Mouse (Mus musculus): Measurements from ENCODE around the gene Polr2l. TPM values are rescaled to one million over a fixed set of nuclear protein-coding genes. Genes with fewer than 3 reads are reported as not detected.
A peak's percentile ranks its signal among the peaks of the same experiment; 100 is the strongest.
"Not testable (repeated sequence)": the region's sequence is repeated elsewhere in the genome, so short reads cannot be mapped to it uniquely, and the experiment has no call there.

The Polr2l gene
- polyA plus RNA-seq, 1 experiment from 2014 or later, result 73.8 TPM

DNA sequence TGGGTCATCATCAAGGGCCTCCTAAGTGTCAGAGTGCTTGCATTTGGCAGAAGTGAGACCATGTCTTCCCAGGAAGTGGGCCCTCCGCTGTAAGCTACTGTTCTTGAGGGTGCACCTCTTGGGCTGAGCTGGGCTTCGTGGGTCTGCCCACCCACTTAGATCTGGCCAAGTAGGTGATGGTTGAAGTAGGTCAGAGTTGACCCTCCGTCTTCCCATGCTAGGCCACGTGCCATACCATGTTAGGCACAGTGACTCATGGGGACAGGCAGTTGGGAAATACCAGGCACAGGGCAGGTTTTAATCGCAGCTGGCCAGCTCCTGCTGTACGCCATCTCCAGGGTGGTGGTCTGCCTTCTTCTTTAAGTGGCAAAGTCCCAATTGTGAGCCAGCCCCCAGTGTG lies 18.2 kb downstream of the Polr2l start:
- Histone ChIP-seq H3K36me3 (peaks cover 22% of the 10 kb centered on the region), H3K4me3 (no peak overlapping the region), H3K9me3 (no peaks in the 10 kb centered on the region), H3K4me2 (replicated peaks) (peak overlapping the region; percentile 95; the same call in 1 of the 2 replicates), H3K9ac (replicated peaks) (no peak overlapping the region), H3K27ac (replicated peaks) (no peak overlapping the region), H3K27me3 (peaks cover 48% of the 10 kb centered on the region), H3K4me1 (peaks cover 17% of the 10 kb centered on the region)
- ATAC-seq (ENCODE audit: low FRiP score, low read depth), result no peak
- WGBS, result 91% methylated on average over 6 of the region's 6 CpGs

DNA sequence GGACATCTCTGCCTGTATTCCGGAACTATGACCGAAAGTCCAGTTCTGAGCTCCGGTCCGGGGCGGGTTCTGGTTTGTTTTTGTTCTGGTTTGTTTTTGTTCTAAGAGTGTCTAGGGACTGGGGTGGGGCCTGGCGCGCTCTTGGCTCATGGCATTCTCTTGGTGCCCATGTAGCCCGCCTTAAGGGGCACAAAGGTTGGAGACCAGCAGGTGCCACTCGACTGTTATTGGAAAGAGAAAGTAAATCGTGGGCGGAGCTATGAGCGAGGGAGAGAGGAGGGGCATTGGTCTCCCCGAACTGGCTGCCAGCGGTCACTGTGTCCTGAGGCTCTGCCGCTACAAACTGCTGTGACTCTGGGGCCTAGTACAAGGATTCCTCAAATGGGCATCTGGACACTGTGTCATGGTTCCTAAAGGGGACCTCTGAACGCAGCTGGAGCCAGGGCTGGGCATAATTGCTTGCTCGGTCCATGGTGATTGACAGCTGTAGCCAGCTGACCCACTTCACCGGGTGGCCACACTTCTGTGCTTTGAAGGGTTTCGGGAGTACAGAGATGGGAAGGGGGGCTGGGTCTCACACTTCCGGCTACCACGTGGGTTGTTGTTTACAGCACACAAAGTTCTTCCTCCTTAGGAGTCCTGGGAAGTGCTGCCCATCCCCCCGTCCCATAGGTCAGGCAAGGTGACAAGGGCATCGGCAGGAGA lies 19.2 kb downstream of the Polr2l start:
- peaks cover 31% of the 10 kb centered on the region for H3K36me3 ChIP-seq
- H3K27ac ChIP-seq (replicated peaks), result peak overlapping the region; percentile 66
- WGBS, result 1% methylated on average over 23 of the region's 23 CpGs
- ATAC-seq (ENCODE audit: low FRiP score, low read depth), result peak; percentile 39
- H3K4me3 ChIP-seq, result peak overlapping the region; percentile 63
- H3K4me1 ChIP-seq, result peaks cover 13% of the 10 kb centered on the region
- H3K9ac ChIP-seq (replicated peaks), result peak overlapping the region; percentile 76
- H3K9me3 ChIP-seq, result no peaks in the 10 kb centered on the region
- peaks cover 38% of the 10 kb centered on the region for H3K27me3 ChIP-seq
- H3K4me2 ChIP-seq (replicated peaks), result peak overlapping the region; percentile 95

DNA sequence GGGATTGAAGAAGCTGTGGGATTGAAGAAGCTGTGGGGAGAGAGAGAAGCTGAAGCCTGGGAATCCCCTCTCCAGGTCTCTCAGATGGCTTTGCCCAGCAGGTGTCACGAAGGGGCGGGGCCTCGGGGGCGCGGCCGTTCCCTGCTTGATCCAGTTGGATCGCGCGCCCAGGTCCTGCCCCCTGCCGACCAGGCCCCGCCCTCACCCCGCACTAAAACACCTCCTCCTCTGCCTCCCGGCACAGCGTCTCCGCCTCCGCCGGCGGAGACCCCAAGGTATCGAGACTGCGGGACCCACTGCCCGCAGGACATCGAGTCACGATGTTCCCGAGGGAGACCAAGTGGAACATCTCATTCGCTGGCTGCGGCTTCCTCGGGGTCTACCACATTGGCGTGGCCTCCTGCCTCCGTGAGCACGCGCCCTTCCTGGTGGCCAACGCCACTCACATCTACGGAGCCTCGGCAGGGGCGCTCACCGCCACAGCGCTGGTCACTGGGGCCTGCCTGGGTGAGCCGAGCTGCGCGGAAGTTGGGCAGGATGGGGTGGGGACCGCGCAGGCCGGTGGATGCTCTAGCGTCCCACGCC lies 19.9 kb downstream of the Polr2l start, which contains the start of gene Pnpla2:
Gene Pnpla2 (plus strand): TSS at position 232 of the 585 bp plus-strand sequence.
- H3K4me1 ChIP-seq, result peaks cover 13% of the 10 kb centered on the region
- ATAC-seq (ENCODE audit: low FRiP score, low read depth), result peak; percentile 81
- peak within 1 kb of the TSS; percentile 76 for H3K9ac ChIP-seq (replicated peaks)
- no peaks in the 10 kb centered on the region for H3K9me3 ChIP-seq
- under 1% methylated on average over 45 of the region's 45 CpGs for WGBS
- H3K27me3 ChIP-seq, result peaks cover 31% of the 10 kb centered on the region
- peaks cover 37% of the 10 kb centered on the region for H3K36me3 ChIP-seq
- H3K4me3 ChIP-seq, result peak within 1 kb of the TSS; percentile 63
- H3K27ac ChIP-seq (replicated peaks), result peak within 1 kb of the TSS; percentile 66
- H3K4me2 ChIP-seq (replicated peaks), result peak within 1 kb of the TSS; percentile 95

DNA sequence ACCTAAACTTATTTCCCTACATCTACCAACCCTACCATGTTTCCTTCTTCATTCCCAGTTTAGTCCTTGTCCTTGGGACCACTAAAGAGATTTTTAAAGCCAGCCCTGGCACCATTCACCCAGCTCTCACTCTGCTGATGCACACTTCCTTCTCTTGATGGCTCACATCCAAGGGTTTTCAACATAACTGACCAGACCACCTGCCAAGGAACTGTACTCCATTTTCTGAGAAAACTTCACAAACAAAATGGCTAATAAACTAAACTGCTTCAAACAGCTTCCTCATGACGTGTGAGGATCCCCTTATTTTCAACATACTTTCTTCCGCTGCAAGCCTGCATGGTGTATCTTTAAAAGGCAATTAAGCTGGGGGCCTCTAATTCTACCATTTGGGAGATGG lies 21.3 kb downstream of the Polr2l start:
- no peaks in the 10 kb centered on the region for H3K9me3 ChIP-seq
- no peak overlapping the region for H3K4me2 ChIP-seq (replicated peaks)
- H3K4me1 ChIP-seq, result peaks cover 19% of the 10 kb centered on the region
- H3K4me3 ChIP-seq, result no peak overlapping the region
- no peak overlapping the region for H3K27ac ChIP-seq (replicated peaks)
- H3K9ac ChIP-seq (replicated peaks), result no peak overlapping the region
- ATAC-seq (ENCODE audit: low FRiP score, low read depth), result no peak
- peaks cover 17% of the 10 kb centered on the region for H3K27me3 ChIP-seq
- peaks cover 38% of the 10 kb centered on the region for H3K36me3 ChIP-seq
- WGBS, result 83% methylated on average over 2 of the region's 2 CpGs

DNA sequence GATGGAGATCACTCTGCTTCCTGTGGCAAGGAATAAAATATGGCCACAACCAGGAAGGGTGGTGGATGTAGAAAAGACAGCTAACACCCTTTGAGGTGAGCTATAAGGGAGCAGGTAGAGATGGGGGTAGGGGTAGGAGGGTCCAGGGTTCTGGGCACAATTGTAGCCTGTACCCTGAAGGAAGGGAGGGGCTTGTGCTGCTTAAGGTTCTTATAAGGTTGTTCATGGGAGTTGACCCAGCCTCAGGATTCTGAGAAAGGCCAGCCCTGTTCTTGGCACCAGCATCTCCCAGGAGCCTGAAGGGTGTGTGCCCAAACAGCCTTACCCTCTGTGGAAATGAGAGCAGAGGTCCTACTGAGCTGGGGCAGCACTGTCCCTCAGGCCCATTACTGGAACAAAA lies 23.0 kb downstream of the Polr2l start:
- H3K36me3 ChIP-seq, result peaks cover 40% of the 10 kb centered on the region
- no peak overlapping the region for H3K27ac ChIP-seq (replicated peaks)
- no peak overlapping the region for H3K4me3 ChIP-seq
- peaks cover 26% of the 10 kb centered on the region for H3K4me1 ChIP-seq
- no peak overlapping the region for H3K9ac ChIP-seq (replicated peaks)
- peaks cover 11% of the 10 kb centered on the region; the same call in 1 of the 2 replicates for H3K27me3 ChIP-seq
- H3K9me3 ChIP-seq, result no peaks in the 10 kb centered on the region
- no peak for ATAC-seq (ENCODE audit: low FRiP score, low read depth)
- no peak overlapping the region for H3K4me2 ChIP-seq (replicated peaks)

DNA sequence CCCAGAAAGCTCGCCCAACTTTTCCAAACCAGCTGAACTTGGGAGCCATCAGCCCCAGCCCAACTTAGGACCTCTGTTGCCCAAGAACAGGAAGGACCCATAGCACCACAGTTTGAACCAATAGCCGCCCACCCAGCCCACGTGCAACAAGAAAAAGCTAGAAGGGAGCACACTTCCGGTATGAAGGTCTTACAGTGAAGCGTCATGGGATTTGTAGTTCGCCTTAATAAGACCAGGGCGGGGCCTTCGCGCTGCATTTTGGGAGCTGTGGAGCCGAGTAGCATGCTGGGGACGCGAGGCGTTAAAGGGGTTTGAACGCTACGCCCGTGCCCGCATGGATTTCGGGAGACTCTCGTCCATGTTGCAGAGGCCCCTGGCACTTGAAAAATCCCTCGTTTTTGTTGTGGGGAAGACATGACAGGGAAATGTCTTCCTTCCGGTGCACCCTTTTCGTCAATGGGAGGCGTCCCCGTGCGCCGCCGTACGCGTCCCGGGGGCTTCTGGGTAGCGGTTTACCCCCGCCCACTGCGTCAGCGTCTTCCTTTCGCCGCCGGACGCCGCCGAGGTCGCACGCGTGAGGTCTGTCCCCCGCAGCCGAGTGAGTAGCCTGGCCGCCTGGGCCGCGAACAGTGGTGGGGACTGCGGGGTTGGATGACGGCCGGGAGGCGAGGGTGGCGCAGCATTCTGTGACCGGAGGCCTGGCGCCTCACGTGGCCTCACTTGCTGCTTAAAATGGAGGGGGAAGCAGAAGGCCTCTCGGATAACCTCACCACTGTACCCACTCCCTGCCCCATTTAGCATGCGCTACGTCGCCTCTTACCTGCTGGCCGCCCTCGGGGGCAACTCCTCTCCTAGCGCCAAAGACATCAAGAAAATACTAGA lies 27.6 kb downstream of the Polr2l start, which contains the start of gene Rplp2:
Gene Rplp2 (plus strand): TSS at position 261 of the 882 bp plus-strand sequence.
- Histone ChIP-seq H3K4me1 (peaks cover 33% of the 10 kb centered on the region), H3K36me3 (peaks cover 39% of the 10 kb centered on the region), H3K9ac (replicated peaks) (peak within 1 kb of the TSS; percentile 91), H3K4me3 (peak within 1 kb of the TSS; percentile 90), H3K4me2 (replicated peaks) (peak within 1 kb of the TSS; percentile 79), H3K27ac (replicated peaks) (peak within 1 kb of the TSS; percentile 81), H3K27me3 (no peaks in the 10 kb centered on the region), H3K9me3 (no peaks in the 10 kb centered on the region)
- under 1% methylated on average over 63 of the region's 63 CpGs for WGBS
- ATAC-seq (ENCODE audit: low FRiP score, low read depth), result peak; percentile 90

DNA sequence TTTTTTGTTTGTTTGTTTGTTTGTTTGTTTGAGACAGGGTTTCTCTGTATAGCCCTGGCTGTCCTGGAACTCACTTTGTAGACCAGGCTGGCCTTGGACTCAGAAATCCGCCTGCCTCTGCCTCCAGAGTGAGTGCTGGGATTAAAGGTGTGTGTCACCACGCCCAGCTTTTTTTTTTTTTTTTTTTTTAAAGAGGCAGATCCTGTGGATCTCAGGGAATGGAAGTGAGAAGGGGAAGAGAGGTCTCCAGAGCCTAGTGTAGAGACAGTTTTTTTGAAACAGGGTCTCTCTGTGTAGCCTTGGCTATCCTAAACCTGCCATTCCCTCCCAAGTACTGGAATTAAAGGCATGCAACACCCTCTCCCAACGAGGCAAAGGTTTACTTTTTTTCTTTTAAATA lies 28.6 kb downstream of the Polr2l start:
- not testable (repeated sequence) for H3K27ac ChIP-seq (replicated peaks); H3K4me3 ChIP-seq; H3K9me3 ChIP-seq; H3K9ac ChIP-seq (replicated peaks); ATAC-seq (ENCODE audit: low FRiP score, low read depth); H3K27me3 ChIP-seq
- H3K4me2 ChIP-seq (replicated peaks), result peak overlapping the region; percentile 79; the same call in 1 of the 2 replicates
- 75% methylated on average over 3 of the region's 3 CpGs for WGBS
- H3K36me3 ChIP-seq, result peaks cover 34% of the 10 kb centered on the region
- H3K4me1 ChIP-seq, result peaks cover 42% of the 10 kb centered on the region

DNA sequence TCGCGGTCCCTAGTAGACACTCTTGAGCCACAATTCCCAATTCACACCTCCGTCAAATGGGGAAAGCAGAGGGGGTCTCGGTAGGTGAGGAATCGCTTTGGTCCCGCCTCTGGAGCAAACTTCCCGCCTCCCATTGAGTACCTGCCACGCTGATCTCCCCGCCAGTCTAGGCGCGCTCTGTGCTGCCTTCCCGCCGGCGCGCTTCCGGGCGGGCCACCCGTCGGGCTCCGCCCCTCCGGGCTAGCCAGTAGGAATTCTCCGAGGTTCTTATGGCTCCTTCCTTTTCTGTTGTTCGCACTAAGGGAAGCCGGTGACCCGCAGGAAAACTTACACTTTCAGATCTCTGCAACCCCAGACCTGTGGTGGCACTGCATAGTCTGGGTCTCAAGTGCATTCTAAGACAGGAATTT lies 31.1 kb downstream of the Polr2l start, which contains the start of gene Pidd1:
Gene Pidd1 (minus strand): TSS at position 198 of the 410 bp plus-strand sequence.
- H3K4me2 ChIP-seq (replicated peaks), result peak within 1 kb of the TSS; percentile 61
- peaks cover 38% of the 10 kb centered on the region for H3K4me1 ChIP-seq
- peak within 1 kb of the TSS; percentile 45 for H3K9ac ChIP-seq (replicated peaks)
- H3K27ac ChIP-seq (replicated peaks), result no peak within 1 kb of the TSS; the same call in 1 of the 2 replicates
- peak; percentile 44 for ATAC-seq (ENCODE audit: low FRiP score, low read depth)
- WGBS, result under 1% methylated on average over 25 of the region's 25 CpGs
- no peaks in the 10 kb centered on the region for H3K9me3 ChIP-seq
- peaks cover 25% of the 10 kb centered on the region for H3K36me3 ChIP-seq
- no peaks in the 10 kb centered on the region for H3K27me3 ChIP-seq
- H3K4me3 ChIP-seq, result peak within 1 kb of the TSS; percentile 41

DNA sequence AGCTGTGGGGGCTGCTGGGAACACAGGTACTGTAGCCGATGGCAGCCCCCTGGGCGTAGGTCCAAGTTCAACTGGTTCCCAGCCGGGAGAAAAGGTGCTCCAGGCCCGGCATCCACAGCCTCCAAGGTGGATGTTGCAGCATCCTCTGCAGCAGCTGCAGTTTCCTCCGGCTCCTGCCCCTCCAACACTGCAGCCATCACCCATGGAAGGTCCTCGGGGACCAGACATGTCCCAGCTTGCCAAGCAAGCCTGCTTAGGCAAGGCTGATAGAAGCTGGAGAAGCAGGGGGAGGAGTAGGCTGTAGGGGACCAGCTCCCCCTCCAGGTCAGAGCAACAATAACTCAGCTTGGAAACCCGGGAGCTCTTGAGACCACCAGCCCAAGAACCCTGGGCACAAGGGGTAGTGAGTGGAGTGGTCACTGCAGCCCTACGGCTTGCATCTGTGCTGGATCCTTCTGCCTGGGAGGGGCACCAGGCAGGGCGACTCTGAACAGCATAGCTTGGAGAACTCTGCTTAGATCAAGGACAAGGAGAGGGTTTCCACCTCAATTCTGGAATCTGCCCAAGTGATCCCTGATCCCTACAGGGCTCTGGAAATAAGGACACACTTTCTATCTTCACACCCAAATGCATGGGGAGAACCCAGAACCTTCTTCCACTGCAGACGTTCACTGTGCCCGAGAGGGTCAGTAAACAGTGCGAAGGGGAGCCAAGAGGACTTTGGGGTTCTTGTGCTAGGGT lies 31.7 kb downstream of the Polr2l start:
- ATAC-seq (ENCODE audit: low FRiP score, low read depth), result no peak
- peak overlapping the region; percentile 45 for H3K9ac ChIP-seq (replicated peaks)
- no peak overlapping the region; the same call in 1 of the 2 replicates for H3K27ac ChIP-seq (replicated peaks)

DNA sequence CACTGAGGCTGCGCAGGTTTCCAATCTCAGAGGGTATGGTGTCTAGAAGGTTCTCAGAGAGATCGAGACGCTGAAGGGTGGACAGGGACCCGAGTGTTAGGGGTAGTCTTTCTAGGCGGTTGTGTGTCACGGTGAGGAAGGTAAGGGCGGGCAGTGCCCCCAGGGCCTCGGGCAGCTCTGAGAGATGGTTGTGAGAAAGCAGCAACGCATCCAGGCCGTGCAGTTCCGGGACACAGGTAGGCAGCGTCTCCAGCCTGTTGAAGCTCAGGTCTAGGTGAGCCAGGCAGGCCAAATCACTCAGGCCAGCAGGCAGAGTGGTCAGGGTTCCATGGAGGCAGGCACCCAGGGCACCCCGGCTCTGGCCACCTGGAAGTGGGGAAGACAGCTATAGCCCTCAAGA lies 32.7 kb downstream of the Polr2l start:
- Histone ChIP-seq H3K27me3 (no peaks in the 10 kb centered on the region), H3K36me3 (peaks cover 24% of the 10 kb centered on the region), H3K4me1 (peaks cover 33% of the 10 kb centered on the region), H3K27ac (replicated peaks) (no peak overlapping the region), H3K4me2 (replicated peaks) (peak overlapping the region; percentile 61), H3K4me3 (no peak overlapping the region), H3K9me3 (no peaks in the 10 kb centered on the region), H3K9ac (replicated peaks) (peak overlapping the region; percentile 45; the same call in 1 of the 2 replicates)
- WGBS, result 94% methylated on average over 13 of the region's 13 CpGs
- no peak for ATAC-seq (ENCODE audit: low FRiP score, low read depth)

More for the DNA sequence above, 31.7 kb downstream of the Polr2l start:
- H3K36me3 ChIP-seq, result peaks cover 24% of the 10 kb centered on the region
- peak overlapping the region; percentile 61 for H3K4me2 ChIP-seq (replicated peaks)
- no peaks in the 10 kb centered on the region for H3K27me3 ChIP-seq
- H3K4me1 ChIP-seq, result peaks cover 32% of the 10 kb centered on the region
- H3K4me3 ChIP-seq, result peak overlapping the region; percentile 41
- 28% methylated on average over 12 of the region's 12 CpGs for WGBS
- no peaks in the 10 kb centered on the region for H3K9me3 ChIP-seq

DNA sequence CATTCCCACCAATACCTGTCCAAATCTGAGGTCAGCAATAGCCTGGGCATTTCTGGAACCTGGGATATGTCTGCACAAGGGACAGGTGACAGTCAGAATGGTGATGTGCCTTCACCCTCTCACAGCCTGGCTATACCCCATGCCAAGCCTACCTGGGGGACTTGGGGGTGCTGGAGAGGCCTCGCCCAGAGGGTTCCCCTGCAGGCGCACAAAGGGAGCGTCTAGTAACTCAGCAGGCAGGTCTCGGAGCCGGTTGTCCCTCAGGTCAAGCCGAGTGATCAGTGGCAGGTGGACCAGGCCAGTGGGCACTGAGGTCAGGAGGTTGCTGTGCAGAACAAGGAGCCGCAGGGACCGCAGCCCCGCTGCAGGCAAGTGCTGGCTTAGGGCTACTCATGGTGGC lies 33.5 kb downstream of the Polr2l start:
- Histone ChIP-seq H3K9me3 (no peaks in the 10 kb centered on the region), H3K4me3 (no peak overlapping the region), H3K27me3 (no peaks in the 10 kb centered on the region), H3K36me3 (peaks cover 24% of the 10 kb centered on the region), H3K9ac (replicated peaks) (no peak overlapping the region), H3K4me2 (replicated peaks) (no peak overlapping the region), H3K4me1 (peaks cover 40% of the 10 kb centered on the region), H3K27ac (replicated peaks) (no peak overlapping the region)
- no peak for ATAC-seq (ENCODE audit: low FRiP score, low read depth)
- 88% methylated on average over 9 of the region's 9 CpGs for WGBS

All from midbrain, embryonic 12.5 days (tissue).